Mouse (Mus musculus) mesoderm, embryonic 11.5 days (tissue): ENCODE measurements around the gene Gm595.

ENCODE experiments used
- DNase-seq: peaks from one replicate; pipeline ENCODE4 v3.0.0-alpha.2; 2012; ENCODE audit warnings: low read depth, low spot score

The Gm595 gene

DNA sequence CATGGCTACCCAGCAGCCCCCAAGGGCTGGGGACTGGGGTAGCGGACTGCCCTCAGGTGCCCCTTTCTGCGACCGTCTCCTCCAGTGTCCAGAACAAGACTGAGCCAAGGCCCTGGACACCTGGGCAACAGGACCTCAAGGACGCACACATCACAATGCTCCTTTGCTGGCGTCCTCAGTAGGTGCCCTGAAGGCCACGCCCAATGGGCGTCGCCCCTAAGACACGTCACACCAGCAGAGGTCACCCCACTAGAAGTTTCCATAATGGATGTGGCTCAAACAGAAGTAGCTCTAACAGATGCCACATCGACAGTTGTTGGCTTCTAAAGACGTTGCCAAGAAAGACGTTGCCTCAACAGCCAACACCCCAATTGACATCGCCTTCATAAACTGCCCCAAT is at the start of gene Gm595:
Gene Gm595 (minus strand): TSS at position 101 of the 400 bp plus-strand sequence.
- DNase-seq, result no peak

DNA sequence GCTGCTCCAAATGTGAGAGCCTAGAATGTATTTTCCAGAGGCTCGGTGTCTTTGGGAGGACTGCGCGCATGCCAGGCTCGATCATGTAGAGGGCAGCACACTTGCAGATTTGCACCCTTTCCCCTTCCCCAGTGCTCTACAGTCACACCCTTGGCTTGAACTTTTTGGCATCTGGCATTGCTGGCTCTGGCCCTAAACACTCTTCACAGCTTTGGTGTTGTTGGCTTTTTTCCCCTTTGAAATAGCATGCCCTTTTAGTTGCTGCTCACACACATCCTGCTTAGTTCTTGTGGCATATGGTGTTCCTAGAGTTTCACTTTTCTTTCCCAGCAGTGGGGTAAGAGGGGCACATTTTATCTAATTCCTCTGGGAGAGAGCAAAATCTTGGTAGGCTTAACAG is 30.9 kb upstream of the Gm595 start:
- DNase-seq, result no peak

DNA sequence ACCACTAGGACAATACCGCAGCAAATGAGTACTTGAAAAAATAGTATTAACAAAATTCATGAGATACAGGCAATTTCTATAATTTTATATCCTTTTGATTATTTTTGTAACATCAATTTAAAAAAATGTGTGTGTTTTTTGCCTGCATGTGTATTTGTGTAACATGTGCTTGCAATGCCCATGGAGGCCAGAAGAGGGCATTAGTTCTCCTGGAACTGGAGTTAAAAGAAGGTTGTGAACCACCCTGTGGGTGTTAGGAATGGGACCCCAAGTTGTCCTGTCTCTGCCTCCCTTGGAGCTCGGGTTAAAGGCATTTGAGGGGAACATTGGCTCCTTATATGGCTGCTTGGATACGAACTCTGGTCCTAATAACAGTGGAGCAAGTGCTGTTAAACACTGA is 26.2 kb upstream of the Gm595 start:
- no peak for DNase-seq

DNA sequence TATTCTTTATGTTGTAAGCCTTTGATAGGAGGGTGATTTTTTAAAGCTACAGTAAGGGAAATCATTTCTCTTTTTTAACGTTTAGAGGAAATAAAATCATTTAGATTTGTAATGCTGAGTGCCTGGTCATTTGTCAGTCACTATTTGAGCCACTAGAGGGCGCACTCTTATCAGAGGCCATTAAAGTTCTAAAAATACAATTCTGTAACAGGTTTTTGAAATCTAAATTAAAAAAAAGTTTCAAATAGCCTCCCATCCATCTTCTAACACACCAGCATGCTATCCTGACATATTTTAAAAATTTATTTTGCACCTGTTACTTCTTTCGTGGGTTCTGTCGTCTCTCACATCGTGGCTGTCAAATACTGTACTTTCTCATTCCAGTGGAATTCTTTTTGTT is 22.0 kb upstream of the Gm595 start:
- peak; percentile 6 for DNase-seq

DNA sequence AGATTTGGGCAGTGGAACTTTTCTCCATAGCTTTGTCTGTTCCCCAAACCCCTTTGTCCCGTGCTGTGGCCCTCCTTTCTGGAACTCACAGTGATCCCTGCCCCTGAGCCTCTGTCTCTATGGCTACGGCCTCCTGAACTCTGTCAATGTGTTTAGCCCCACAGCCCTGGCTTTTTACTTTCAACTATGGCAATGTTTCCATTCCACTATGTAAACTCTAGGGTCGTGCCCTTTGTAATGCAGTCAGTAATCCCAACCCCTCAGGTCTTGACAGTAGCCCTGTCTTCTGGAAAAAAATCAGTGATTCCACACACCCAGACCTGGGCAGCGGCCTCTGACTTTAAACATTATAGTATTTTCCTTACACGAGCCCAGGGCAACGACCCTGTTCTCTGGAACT is 19.3 kb upstream of the Gm595 start:
- peak; percentile 4 for DNase-seq

DNA sequence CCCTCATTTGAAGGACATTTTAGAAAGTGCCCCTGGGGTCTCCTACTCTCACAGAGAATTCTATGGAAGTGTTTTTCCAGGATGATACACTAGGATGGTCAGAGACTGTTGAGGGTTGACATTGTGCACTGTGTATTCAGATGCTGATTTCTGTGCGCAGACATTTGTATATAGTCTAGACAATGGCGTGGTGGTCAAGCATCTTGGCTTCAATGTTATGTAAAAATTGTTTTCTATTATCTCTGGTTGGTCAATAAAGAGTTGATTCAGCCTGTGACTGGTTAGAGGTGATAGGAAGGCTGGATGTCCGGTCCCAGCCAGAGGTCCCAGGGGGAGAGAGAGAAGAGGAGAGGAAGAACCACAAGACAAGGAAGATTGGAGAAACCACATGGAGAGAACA is 16.4 kb upstream of the Gm595 start:
- no peak for DNase-seq

DNA sequence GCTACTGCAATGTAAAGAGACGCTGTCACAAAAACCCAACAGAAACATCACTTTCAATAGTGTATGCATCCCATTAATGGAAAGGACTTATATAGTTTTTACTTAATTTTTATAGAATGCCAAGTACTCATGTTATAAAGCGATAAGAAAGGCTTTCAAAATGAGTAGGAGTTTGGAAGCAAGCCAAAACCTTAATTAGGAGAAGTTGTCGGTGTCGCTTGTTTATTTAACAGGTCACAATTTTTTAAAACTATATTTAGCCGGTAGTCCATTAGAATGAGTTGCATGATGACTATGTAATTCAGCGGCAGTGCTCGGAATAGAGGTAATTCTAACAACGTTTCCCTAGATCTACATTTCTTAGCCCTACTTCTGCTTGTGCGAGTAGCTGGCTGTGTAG is 12.7 kb upstream of the Gm595 start:
- no peak for DNase-seq

DNA sequence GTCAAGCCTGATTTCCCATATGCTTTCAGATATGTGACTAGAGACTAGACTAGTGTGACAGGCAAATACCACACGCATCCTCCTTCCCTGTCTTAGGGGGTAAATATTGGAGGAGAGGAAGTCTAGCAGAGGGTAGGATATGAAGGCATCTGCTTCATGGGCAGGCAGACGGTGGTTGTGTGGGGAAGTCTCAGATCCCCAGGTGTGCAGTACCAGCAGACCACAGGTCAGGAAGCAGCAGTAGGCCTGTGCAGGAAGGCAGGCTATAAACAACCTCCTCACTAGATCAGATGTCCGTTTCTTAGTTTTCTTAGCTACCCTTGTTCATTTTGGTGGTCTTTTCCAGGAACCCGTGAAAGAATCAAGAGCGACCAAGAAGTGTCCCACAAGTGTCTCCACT is 7.1 kb upstream of the Gm595 start:
- DNase-seq, result no peak
